Mouse (Mus musculus) neural tube, embryonic 12.5 days (tissue): ENCODE data around the gene Zfp276. TPM values are rescaled to one million over a fixed set of nuclear protein-coding genes. Genes with fewer than 3 reads are reported as not detected.
"Not testable (repeated sequence)": the region's sequence is repeated elsewhere in the genome, so short reads cannot be mapped to it uniquely, and the experiment has no call there.

Source experiments
- ATAC-seq: fragments of 200-750 bp; cut with Nextera tagmentation; 2 replicates; pipeline ENCODE4 v1.8.0; 2017; ENCODE audit warnings: low read depth, mild to moderate bottlenecking, moderate TSS enrichment, moderate library complexity; ENCODE audit not compliant: low FRiP score
- H3K27ac ChIP-seq: fragments of 300-500 bp; sonication (generic); 2 replicates; pipeline ENCODE4 v1.5.1; 2016
- H3K27me3 ChIP-seq: fragments of 300-500 bp; sonication (generic); replicated peaks from 2 replicates; pipeline ENCODE4 v1.6.1; 2016; ENCODE audit warnings: mild to moderate bottlenecking
- H3K36me3 ChIP-seq: fragments of 300-500 bp; sonication (generic); 2 replicates; pipeline ENCODE4 v1.6.1; 2016; ENCODE audit warnings: mild to moderate bottlenecking
- H3K4me1 ChIP-seq: fragments of 300-500 bp; sonication (generic); 2 replicates; pipeline ENCODE4 v1.6.1; 2016
- H3K4me2 ChIP-seq: fragments of 300-500 bp; sonication (generic); replicated peaks from 2 replicates; pipeline ENCODE4 v1.6.1; 2016; ENCODE audit warnings: mild to moderate bottlenecking
- H3K4me3 ChIP-seq: fragments of 300-500 bp; sonication (generic); 2 replicates; pipeline ENCODE4 v1.5.1; 2016
- H3K9ac ChIP-seq: fragments of 300-500 bp; sonication (generic); 2 replicates; pipeline ENCODE4 v1.6.1; 2016; ENCODE audit warnings: mild to moderate bottlenecking
- H3K9me3 ChIP-seq: fragments of 300-500 bp; sonication (generic); 2 replicates; pipeline ENCODE4 v1.6.1; 2016; ENCODE audit warnings: mild to moderate bottlenecking
- WGBS: fragments of 180-500 bp; shearing (Covaris S2); methylation state at CpG from one replicate; pipeline ENCODE4 v1.1.7; 2016; 5-methylcytosine and 5-hydroxymethylcytosine counted together
- polyA plus RNA-seq: library from polyadenylated mRNA; unstranded; fragments of >200 nt; fragmentation: Nextera tagmentation; extraction: Ambion mirVana; gene quantifications from 2 replicates; pipeline ENCODE4 v1.2.1, GENCODE M21; 2016

The Zfp276 gene
- 32.9 and 36.0 TPM in 2 replicates for polyA plus RNA-seq

- H3K27me3 ChIP-seq: no peaks in the 10 kb centered on the region
- no peaks in the 10 kb centered on the region for H3K9me3 ChIP-seq
- H3K4me2 ChIP-seq: peak within 1 kb of the TSS; percentile 98
- H3K4me1 ChIP-seq: peaks cover 36% of the 10 kb centered on the region
- under 1% methylated on average over 99 of the region's 99 CpGs for WGBS
- peak within 1 kb of the TSS; percentile 97 for H3K4me3 ChIP-seq
- peaks cover 51% of the 10 kb centered on the region for H3K36me3 ChIP-seq
- H3K27ac ChIP-seq: peak within 1 kb of the TSS; percentile 74; the same call in 1 of the 2 replicates
- peak within 1 kb of the TSS; percentile 89 for H3K9ac ChIP-seq
- ATAC-seq: peak; percentile 93
Measured at GRCm38 (mm10) chr8:123254099-123254885, at the start of gene Zfp276, which contains the start of gene Vps9d1. TSS of gene Zfp276 (plus strand) at chr8:123254195. TSS of gene Vps9d1 (minus strand) at chr8:123254348.

- H3K4me1 ChIP-seq: peaks cover 19% of the 10 kb centered on the region
- peaks cover 38% of the 10 kb centered on the region for H3K36me3 ChIP-seq
- peak overlapping the region; percentile 95 for H3K4me3 ChIP-seq
- H3K27ac ChIP-seq: no peak overlapping the region
- H3K4me2 ChIP-seq: peak overlapping the region; percentile 98
- ATAC-seq: no peak
- WGBS: 61% methylated on average over 10 of the region's 10 CpGs
- no peaks in the 10 kb centered on the region for H3K9me3 ChIP-seq
- H3K9ac ChIP-seq: peak overlapping the region; percentile 97
- H3K27me3 ChIP-seq: no peaks in the 10 kb centered on the region
Measured at GRCm38 (mm10) chr8:123211876-123212275, 42.1 kb upstream of the Zfp276 start.

GRCm38 (mm10) chr8:123212321-123213117 lies 41.5 kb upstream of the Zfp276 start, which contains the start of the genes Chmp1a and Spata33:
TSS of gene Chmp1a (minus strand) at chr8:123212763.
TSS of gene Spata33 (plus strand) at chr8:123212832.
- Histone ChIP-seq H3K9me3 (no peaks in the 10 kb centered on the region), H3K27me3 (no peaks in the 10 kb centered on the region), H3K4me2 (peak within 1 kb of the TSS; percentile 98), H3K27ac (0 out of 2 replicates have a peak within 1 kb of the TSS, but pooled peaks have one; percentile 6), H3K4me1 (peaks cover 19% of the 10 kb centered on the region), H3K4me3 (peak within 1 kb of the TSS; percentile 95), H3K36me3 (peaks cover 32% of the 10 kb centered on the region), H3K9ac (peak within 1 kb of the TSS; percentile 97)
- ATAC-seq: peak; percentile 94
- WGBS: 1% methylated on average over 76 of the region's 76 CpGs

- no peaks in the 10 kb centered on the region for H3K9me3 ChIP-seq
- H3K9ac ChIP-seq: peak overlapping the region; percentile 97
- peaks cover 25% of the 10 kb centered on the region for H3K36me3 ChIP-seq
- peak overlapping the region; percentile 98 for H3K4me2 ChIP-seq
- 0 out of 2 replicates have a peak overlapping the region, but pooled peaks have one; percentile 6 for H3K27ac ChIP-seq
- H3K4me1 ChIP-seq: peaks cover 19% of the 10 kb centered on the region
- H3K4me3 ChIP-seq: peak overlapping the region; percentile 95
- no peaks in the 10 kb centered on the region for H3K27me3 ChIP-seq
- ATAC-seq: peak; percentile 39; the same call in 1 of the 2 replicates
- WGBS: 18% methylated on average over 22 of the region's 22 CpGs
Measured at GRCm38 (mm10) chr8:123213118-123213772, 40.8 kb upstream of the Zfp276 start.

GRCm38 (mm10) chr8:123215430-123215829 lies 38.6 kb upstream of the Zfp276 start:
- no peak overlapping the region for H3K4me3 ChIP-seq
- peaks cover 5% of the 10 kb centered on the region; the same call in 1 of the 2 replicates for H3K36me3 ChIP-seq
- H3K4me2 ChIP-seq: no peak overlapping the region
- peaks cover 19% of the 10 kb centered on the region for H3K4me1 ChIP-seq
- ATAC-seq: no peak
- no peaks in the 10 kb centered on the region for H3K27me3 ChIP-seq
- WGBS: 73% methylated on average over 3 of the region's 3 CpGs
- no peaks in the 10 kb centered on the region for H3K9me3 ChIP-seq
- H3K9ac ChIP-seq: no peak overlapping the region
- H3K27ac ChIP-seq: no peak overlapping the region

GRCm38 (mm10) chr8:123220917-123221316 lies 33.1 kb upstream of the Zfp276 start:
- Histone ChIP-seq H3K4me1 (peaks cover 14% of the 10 kb centered on the region), H3K36me3 (no peaks in the 10 kb centered on the region), H3K9me3 (no peaks in the 10 kb centered on the region), H3K27me3 (no peaks in the 10 kb centered on the region), H3K27ac (no peak overlapping the region), H3K4me3 (no peak overlapping the region), H3K9ac (no peak overlapping the region), H3K4me2 (no peak overlapping the region)
- ATAC-seq: no peak
- WGBS: 88% methylated on average over 1 of the region's 1 CpGs

GRCm38 (mm10) chr8:123224278-123225266 lies 29.4 kb upstream of the Zfp276 start, which contains the start of gene Cdk10:
TSS of gene Cdk10 (plus strand) at chr8:123224842.
- H3K4me1 ChIP-seq: peaks cover 14% of the 10 kb centered on the region
- H3K4me2 ChIP-seq: peak within 1 kb of the TSS; percentile 96
- H3K9ac ChIP-seq: peak within 1 kb of the TSS; percentile 78
- peak within 1 kb of the TSS; percentile 59; the same call in 1 of the 2 replicates for H3K27ac ChIP-seq
- ATAC-seq: peak; percentile 84
- H3K27me3 ChIP-seq: no peaks in the 10 kb centered on the region
- no peaks in the 10 kb centered on the region for H3K9me3 ChIP-seq
- H3K4me3 ChIP-seq: peak within 1 kb of the TSS; percentile 59
- WGBS: 3% methylated on average over 59 of the region's 59 CpGs
- H3K36me3 ChIP-seq: peaks cover 29% of the 10 kb centered on the region

- H3K9me3 ChIP-seq: no peaks in the 10 kb centered on the region
- H3K27me3 ChIP-seq: peaks cover 13% of the 10 kb centered on the region
- no peak overlapping the region for H3K9ac ChIP-seq
- H3K4me1 ChIP-seq: peaks cover 18% of the 10 kb centered on the region
- ATAC-seq: no peak
- H3K4me3 ChIP-seq: no peak overlapping the region
- no peak overlapping the region for H3K27ac ChIP-seq
- H3K36me3 ChIP-seq: peaks cover 35% of the 10 kb centered on the region
- H3K4me2 ChIP-seq: no peak overlapping the region
- WGBS: 95% methylated on average over 1 of the region's 1 CpGs
Measured at GRCm38 (mm10) chr8:123228416-123228815, 25.6 kb upstream of the Zfp276 start.

- H3K4me2 ChIP-seq, H3K9me3 ChIP-seq, H3K4me3 ChIP-seq, H3K9ac ChIP-seq, H3K27ac ChIP-seq, ATAC-seq: not testable (repeated sequence)
- H3K4me1 ChIP-seq: peaks cover 20% of the 10 kb centered on the region
- WGBS: 86% methylated on average over 11 of the region's 11 CpGs
- H3K36me3 ChIP-seq: peaks cover 35% of the 10 kb centered on the region
- H3K27me3 ChIP-seq: peaks cover 26% of the 10 kb centered on the region
Measured at GRCm38 (mm10) chr8:123230326-123230725, 23.7 kb upstream of the Zfp276 start.

- 52% methylated on average over 5 of the region's 5 CpGs for WGBS
- H3K4me2 ChIP-seq: no peak overlapping the region
- peaks cover 31% of the 10 kb centered on the region for H3K36me3 ChIP-seq
- H3K9me3 ChIP-seq: no peaks in the 10 kb centered on the region
- H3K9ac ChIP-seq: no peak overlapping the region
- no peak overlapping the region for H3K4me3 ChIP-seq
- peaks cover 31% of the 10 kb centered on the region for H3K27me3 ChIP-seq
- H3K27ac ChIP-seq: no peak overlapping the region
- H3K4me1 ChIP-seq: peaks cover 27% of the 10 kb centered on the region
- ATAC-seq: no peak
Measured at GRCm38 (mm10) chr8:123231742-123232141, 22.3 kb upstream of the Zfp276 start.

- Histone ChIP-seq H3K27ac (no peak overlapping the region), H3K4me1 (peaks cover 27% of the 10 kb centered on the region)
- WGBS: 20% methylated on average over 7 of the region's 7 CpGs
Measured at GRCm38 (mm10) chr8:123232553-123232952, 21.4 kb upstream of the Zfp276 start.

More at GRCm38 (mm10) chr8:123232553-123232952, 21.4 kb upstream of the Zfp276 start:
- no peaks in the 10 kb centered on the region for H3K9me3 ChIP-seq
- H3K4me3 ChIP-seq: no peak overlapping the region
- ATAC-seq: no peak
- H3K27me3 ChIP-seq: peaks cover 38% of the 10 kb centered on the region
- H3K4me2 ChIP-seq: no peak overlapping the region
- no peak overlapping the region for H3K9ac ChIP-seq
- H3K36me3 ChIP-seq: peaks cover 23% of the 10 kb centered on the region
